Comparison of ENCODE assay signal across 1 mouse cellular context in the genomic region with DNA sequence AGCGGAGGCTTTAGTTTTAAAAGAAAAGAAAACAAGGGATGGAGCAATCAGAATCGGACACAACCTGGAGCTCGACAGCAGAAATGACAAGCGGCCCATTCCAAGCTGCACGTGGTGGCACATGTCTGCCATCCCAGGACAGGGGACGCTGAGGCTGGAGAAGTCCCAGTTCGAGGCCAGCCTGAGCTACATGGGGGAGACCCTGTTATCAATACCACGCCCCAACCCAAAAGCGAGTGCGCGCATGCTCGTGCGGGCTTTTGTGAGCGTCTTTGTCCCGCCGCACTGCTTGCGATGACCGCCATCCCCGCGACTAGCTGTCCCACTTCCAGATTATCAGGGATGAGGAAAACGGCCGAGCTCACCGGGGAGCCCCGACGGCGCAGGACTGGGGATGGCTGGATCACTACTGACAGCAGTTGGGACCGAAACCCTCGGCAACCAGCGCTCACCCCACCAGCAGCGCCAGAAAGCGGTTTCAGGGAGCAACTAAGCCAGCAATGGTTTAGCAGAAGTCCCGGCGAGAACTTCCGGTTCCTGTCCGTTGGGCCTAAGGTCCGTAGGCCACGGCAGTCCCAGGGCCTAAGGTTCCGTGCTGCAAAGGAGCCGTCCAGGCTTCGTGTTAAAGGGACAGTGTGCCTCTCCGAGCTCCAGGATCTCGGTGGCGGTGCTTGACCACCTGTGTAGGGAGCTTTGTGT.
TF ChIP-seq lines count a peak whose summit lies in the region.

A gene (minus strand): TSS at position 51 of the 699 bp plus-strand sequence.
A gene (minus strand): TSS at position 529 of the 699 bp plus-strand sequence.

TF ChIP-seq in MEL, 35 proteins besides CTCF, POLR2A, EP300 and RAD21 (continued from another document):
- no peak for TF ChIP-seq POLR2AphosphoS5 (IDR thresholded peaks at IDR 0.05; ENCODE audit: borderline replicate concordance, low read depth, low read length)
- TF ChIP-seq NRF1 (IDR thresholded peaks at IDR 0.05; ENCODE audit: insufficient read depth, low read depth, low read length, poor library complexity, severe bottlenecking) = peak; percentile 64
- TF ChIP-seq GABPA (IDR thresholded peaks at IDR 0.05; ENCODE audit: low read depth, low read length) = no peak
- no peak for TF ChIP-seq MEF2A (IDR thresholded peaks at IDR 0.05; ENCODE audit: extremely low read depth, insufficient replicate concordance, low read depth, low read length, poor library complexity, severe bottlenecking)
- TF ChIP-seq HCFC1 (IDR thresholded peaks at IDR 0.05; ENCODE audit: low read depth, low read length) = peak; percentile 97
- TF ChIP-seq ETS1 (IDR thresholded peaks at IDR 0.05; ENCODE audit: low read depth, low read length) = peak; percentile 59; the same call in 1 of the 2 replicates
- peak; percentile 88 for TF ChIP-seq MXI1 (IDR thresholded peaks at IDR 0.05; ENCODE audit: low read depth, low read length)
- TF ChIP-seq JUND (IDR thresholded peaks at IDR 0.05; ENCODE audit: low read depth, low read length) = no peak
- TF ChIP-seq ZNF384 (IDR thresholded peaks at IDR 0.05; ENCODE audit: low read depth, low read length) = no peak
- no peak for TF ChIP-seq MYB (IDR thresholded peaks at IDR 0.05; ENCODE audit: low read depth, low read length)
- no peak for TF ChIP-seq GATA1 (IDR thresholded peaks at IDR 0.05; ENCODE audit: low read depth, low read length)
- TF ChIP-seq USF2 (IDR thresholded peaks at IDR 0.05; ENCODE audit: borderline replicate concordance in 1 of 2, insufficient read depth in 1 of 2, low read depth in 1 of 2, low read length in 2 of 2) = no peak
- no peak for TF ChIP-seq RCOR1 (IDR thresholded peaks at IDR 0.05; ENCODE audit: low read depth, low read length)
- TF ChIP-seq ZKSCAN1 (IDR thresholded peaks at IDR 0.05; ENCODE audit: low read depth, low read length) = no peak
- TF ChIP-seq TCF12 (IDR thresholded peaks at IDR 0.05; ENCODE audit: low read depth, low read length) = peak; percentile 86
- TF ChIP-seq NELFE (IDR thresholded peaks at IDR 0.05; ENCODE audit: low read depth, low read length) = peak; percentile 93
- peak; percentile 96 for TF ChIP-seq SIN3A (IDR thresholded peaks at IDR 0.05; ENCODE audit: low read length)
- peak; percentile 78 for TF ChIP-seq MAX (IDR thresholded peaks at IDR 0.05; ENCODE audit: low read length)
